ENCODE assay signal across 8 mouse cellular contexts in genomic region chr4:127005113-127005936, GRCm38 (mm10). TPM values are rescaled to one million over a fixed set of nuclear protein-coding genes. Genes with fewer than 3 reads are reported as not detected.
DNase-seq lines count a peak whose midpoint lies in the region; ATAC-seq lines count a peak whose summit lies in the region.

No protein-coding gene starts in this region.

- no peaks in the 10 kb centered on the region for H3K27me3 ChIP-seq in heart, embryonic 14.5 days (ENCODE audit: control insufficient read depth, insufficient read depth, low read length)
- peaks cover 8% of the 10 kb centered on the region for H3K27me3 ChIP-seq in liver, embryonic 15.5 days

- no peak for ATAC-seq in heart, embryonic 14.5 days (ENCODE audit: insufficient number of reproducible peaks, insufficient read depth, low FRiP score, low read depth)
- ATAC-seq in liver, embryonic 15.5 days (ENCODE audit: insufficient read depth), result no peak

- H3K4me1 ChIP-seq in heart, embryonic 14.5 days (ENCODE audit: control insufficient read depth in 2 of 2, insufficient read depth in 2 of 2, low read length in 2 of 2), result peaks cover 0 to 7% of the 10 kb centered on the region in 2 experiments; a peak in 1 of 4 replicates
- H3K4me1 ChIP-seq in liver, embryonic 15.5 days (replicated peaks), result peaks cover 8% of the 10 kb centered on the region; the same call in 1 of the 2 replicates

- H3K9ac ChIP-seq in heart, embryonic 14.5 days (ENCODE audit: low read length), result peak overlapping the region; percentile 44; the same call in 1 of the 2 replicates
- H3K9ac ChIP-seq in liver, embryonic 15.5 days, result no peak overlapping the region

- no peak overlapping the region for H3K27ac ChIP-seq in heart, embryonic 14.5 days (replicated peaks in 1 of 2; ENCODE audit: control insufficient read depth in 1 of 2, insufficient read depth in 1 of 2, low read depth in 2 of 2, low read length in 2 of 2)
- H3K27ac ChIP-seq in liver, embryonic 15.5 days (replicated peaks), result no peak overlapping the region

- peak overlapping the region; percentile 26 to 32 for H3K4me3 ChIP-seq in heart, embryonic 14.5 days (ENCODE audit: control insufficient read depth in 1 of 2, insufficient read depth in 1 of 2, low read depth in 1 of 2, low read length in 2 of 2)
- H3K4me3 ChIP-seq in liver, embryonic 15.5 days (replicated peaks), result peak overlapping the region; percentile 17; the same call in 1 of the 2 replicates

- 19% methylated on average over 25 of the region's 25 CpGs for WGBS in heart, embryonic 14.5 days
- 23% methylated on average over 25 of the region's 25 CpGs for WGBS in liver, embryonic 15.5 days (ENCODE audit: insufficient replicate concordance)

- H3K36me3 ChIP-seq in heart, embryonic 14.5 days (ENCODE audit: control insufficient read depth, insufficient read depth, low read length), result no peaks in the 10 kb centered on the region
- no peaks in the 10 kb centered on the region for H3K36me3 ChIP-seq in liver, embryonic 15.5 days (replicated peaks)

- DNase-seq in left cerebral cortex, adult 18-20 months (ENCODE audit: low spot score in 2 of 2), result peak; percentile 59 to 67
- DNase-seq in left cerebral cortex, adult 11 months (ENCODE audit: low spot score), result no peak
- DNase-seq in embryo, embryonic 11.5 days (ENCODE audit: low read depth, low spot score), result peak; percentile 54
- DNase-seq in kidney, postnatal 25 days, result peak; percentile 64 to 71
- DNase-seq in ovary, postnatal 36 days (ENCODE audit: low spot score), result peak; percentile 42
- DNase-seq in c-Kit-positive CD71-positive TER-119-positive erythroid progenitor cells, embryonic 14.5 days (ENCODE audit: low spot score), result no peak

- H3K9me3 ChIP-seq in heart, embryonic 14.5 days (ENCODE audit: control insufficient read depth, low read length), result no peaks in the 10 kb centered on the region
- no peaks in the 10 kb centered on the region for H3K9me3 ChIP-seq in liver, embryonic 15.5 days (replicated peaks)

- H3K4me2 ChIP-seq in heart, embryonic 14.5 days (ENCODE audit: low read length), result peak overlapping the region; percentile 65
- peak overlapping the region; percentile 55 for H3K4me2 ChIP-seq in liver, embryonic 15.5 days

RNA-seq across cellular contexts. Expression of gene Sfpq, which starts 15.8 kb away (rescaled TPM):
- total RNA-seq in left cerebral cortex, adult 18-20 months (2021), result 100 to 1,000 TPM; 240 to 256 TPM
- 62.5 and 76.1 TPM in 2 replicates for polyA plus RNA-seq in heart, embryonic 14.5 days (2014; fragmentation: Nextera tagmentation; extraction: Ambion mirVana)
- polyA plus RNA-seq in liver, embryonic 15.5 days (2015; fragmentation: Nextera tagmentation; extraction: Ambion mirVana), result 25.3 and 25.5 TPM in 2 replicates

RNA-seq across cellular contexts. Expression of gene Zmym4, which starts 37.4 kb away (rescaled TPM):
- 10 to 100 TPM; 59.3 to 60.3 TPM for total RNA-seq in left cerebral cortex, adult 18-20 months (2021)
- 15.9 and 17.8 TPM in 2 replicates for polyA plus RNA-seq in heart, embryonic 14.5 days (2014; fragmentation: Nextera tagmentation; extraction: Ambion mirVana)
- 2.6 and 3.2 TPM in 2 replicates for polyA plus RNA-seq in liver, embryonic 15.5 days (2015; fragmentation: Nextera tagmentation; extraction: Ambion mirVana)

RNA-seq across cellular contexts. Expression of gene Zmym1, which starts 55.6 kb away (rescaled TPM):
- 10 to 100 TPM; 14.6 to 20.1 TPM for total RNA-seq in left cerebral cortex, adult 18-20 months (2021)
- 15.0 and 18.2 TPM in 2 replicates for polyA plus RNA-seq in heart, embryonic 14.5 days (2014; fragmentation: Nextera tagmentation; extraction: Ambion mirVana)
- 7.6 and 7.9 TPM in 2 replicates for polyA plus RNA-seq in liver, embryonic 15.5 days (2015; fragmentation: Nextera tagmentation; extraction: Ambion mirVana)

Comparison
In these comparisons a context has a peak if more than half of its experiments do, and no peak if none do; other contexts are left out.
1. DNase-seq: peak in left cerebral cortex, adult 18-20 months (2 of 2), embryo, embryonic 11.5 days (single experiment), kidney, postnatal 25 days (2 of 2) and ovary, postnatal 36 days (single experiment); none in left cerebral cortex, adult 11 months (single experiment) and c-Kit-positive CD71-positive TER-119-positive erythroid progenitor cells, embryonic 14.5 days (single experiment).